Mouse (Mus musculus): ENCODE measurements at regions not wholly inside any gene's neighbourhood (a gene's known extent, or its start where the extent isn't known, plus 50 kb on each side); places are given as distances from the start of the nearest gene placed in this dataset.

GRCm38 (mm10) chr8:18311597-18311996, 666.5 kb downstream of the Defb40 start:
- no peak for DNase-seq (ENCODE audit: low read depth, low spot score)

GRCm38 (mm10) chr8:18310927-18311326, 667.1 kb downstream of the Defb40 start:
- no peak for DNase-seq (ENCODE audit: low read depth, low spot score)

- DNase-seq (ENCODE audit: low read depth, low spot score) = no peak
These were observed 690.4 kb downstream of the Defb40 start for GRCm38 (mm10) chr8:18287536-18288237.

GRCm38 (mm10) chr8:18279932-18280331, 698.1 kb downstream of the Defb40 start:
- DNase-seq (ENCODE audit: low read depth, low spot score) = no peak

- no peak for DNase-seq (ENCODE audit: low read depth, low spot score)
These were observed 709.8 kb downstream of the Defb40 start for GRCm38 (mm10) chr8:18268301-18268700.

- DNase-seq (ENCODE audit: low read depth, low spot score) = no peak
These were observed 719.6 kb downstream of the Defb40 start for GRCm38 (mm10) chr8:18258287-18258961.

GRCm38 (mm10) chr8:18246299-18246698, 731.8 kb downstream of the Defb40 start:
- no peak for DNase-seq (ENCODE audit: low read depth, low spot score)

GRCm38 (mm10) chr8:18217599-18217998, 760.5 kb downstream of the Defb40 start:
- no peak for DNase-seq (ENCODE audit: low read depth, low spot score)

- no peak for DNase-seq (ENCODE audit: low read depth, low spot score)
These were observed 760.9 kb downstream of the Defb40 start for GRCm38 (mm10) chr8:18217192-18217591.

- DNase-seq (ENCODE audit: low read depth, low spot score) = no peak
These were observed 761.5 kb downstream of the Defb40 start for GRCm38 (mm10) chr8:18216516-18216915.

- no peak for DNase-seq (ENCODE audit: low read depth, low spot score)
These were observed 768.0 kb downstream of the Defb40 start for GRCm38 (mm10) chr8:18210067-18210466.

GRCm38 (mm10) chr8:18208658-18209057, 769.4 kb downstream of the Defb40 start:
- DNase-seq (ENCODE audit: low read depth, low spot score) = no peak

- peak; percentile 78 for DNase-seq (ENCODE audit: low read depth, low spot score)
These were observed 790.6 kb downstream of the Defb40 start for GRCm38 (mm10) chr8:18187486-18187885.

GRCm38 (mm10) chr8:18175544-18176092, 802.4 kb downstream of the Defb40 start:
- DNase-seq (ENCODE audit: low read depth, low spot score) = no peak

GRCm38 (mm10) chr8:18158619-18159018, 819.4 kb downstream of the Defb40 start:
- no peak for DNase-seq (ENCODE audit: low read depth, low spot score)

- DNase-seq (ENCODE audit: low read depth, low spot score) = no peak
These were observed 862.6 kb downstream of the Defb40 start for GRCm38 (mm10) chr8:18115333-18116044.

GRCm38 (mm10) chr8:18113262-18113661, 864.8 kb downstream of the Defb40 start:
- no peak for DNase-seq (ENCODE audit: low read depth, low spot score)

- DNase-seq (ENCODE audit: low read depth, low spot score) = no peak
These were observed 868.6 kb downstream of the Defb40 start for GRCm38 (mm10) chr8:18109480-18109879.

GRCm38 (mm10) chr8:18106827-18107226, 871.2 kb downstream of the Defb40 start:
- peak; percentile 76 for DNase-seq (ENCODE audit: low read depth, low spot score)

GRCm38 (mm10) chr8:18065456-18065855, 912.6 kb downstream of the Defb40 start:
- no peak for DNase-seq (ENCODE audit: low read depth, low spot score)

GRCm38 (mm10) chr8:18059526-18059925, 918.5 kb downstream of the Defb40 start:
- DNase-seq (ENCODE audit: low read depth, low spot score) = no peak

- DNase-seq (ENCODE audit: low read depth, low spot score) = no peak
These were observed 956.9 kb downstream of the Defb40 start for GRCm38 (mm10) chr8:18021196-18021595.
